Mouse (Mus musculus) hindbrain, embryonic 11.5 days (tissue): ENCODE data around the gene Gart. TPM values are rescaled to one million over a fixed set of nuclear protein-coding genes. Genes with fewer than 3 reads are reported as not detected.

Experiments
- ATAC-seq: fragments of 200-750 bp; cut with Nextera tagmentation; 2 replicates; pipeline ENCODE4 v1.8.0; 2017; ENCODE audit warnings: mild to moderate bottlenecking, moderate TSS enrichment, moderate library complexity; ENCODE audit not compliant: low FRiP score
- DNase-seq: peaks from one replicate; pipeline ENCODE4 v3.0.0-alpha.2; 2015; ENCODE audit warnings: low spot score
- H3K27ac ChIP-seq: fragments of 300-500 bp; sonication (generic); 2 replicates; pipeline ENCODE4 v1.5.1; 2014; ENCODE audit warnings: mild to moderate bottlenecking, low read depth, low read length
- H3K27me3 ChIP-seq: fragments of 300-500 bp; sonication (generic); 2 replicates; pipeline ENCODE4 v1.6.1; 2014; ENCODE audit warnings: mild to moderate bottlenecking, low read length, moderate library complexity, mixed read lengths; ENCODE audit not compliant: control insufficient read depth, insufficient read depth
- H3K36me3 ChIP-seq: fragments of 300-500 bp; sonication (generic); 2 replicates; pipeline ENCODE4 v1.6.1; 2014; ENCODE audit warnings: mild to moderate bottlenecking, low read length, moderate library complexity, mixed read lengths; ENCODE audit not compliant: control insufficient read depth, insufficient read depth
- H3K4me1 ChIP-seq: fragments of 300-500 bp; sonication (generic); replicated peaks from 2 replicates; pipeline ENCODE4 v1.6.1; 2014; ENCODE audit warnings: low read length, mixed read lengths; ENCODE audit not compliant: control insufficient read depth, insufficient read depth
- H3K4me2 ChIP-seq: fragments of 300-500 bp; sonication (generic); replicated peaks from 2 replicates; pipeline ENCODE4 v1.6.1; 2014; ENCODE audit warnings: mild to moderate bottlenecking, low read depth, low read length
- H3K4me3 ChIP-seq: fragments of 300-500 bp; sonication (generic); 2 replicates; pipeline ENCODE4 v1.5.1; 2014; ENCODE audit warnings: low read depth, low read length
- H3K9ac ChIP-seq: fragments of 300-500 bp; sonication (generic); 2 replicates; pipeline ENCODE4 v1.6.1; 2014; ENCODE audit warnings: low read depth, low read length
- H3K9me3 ChIP-seq: fragments of 300-500 bp; sonication (generic); 2 replicates; pipeline ENCODE4 v1.6.1; 2016; ENCODE audit warnings: low read length; ENCODE audit not compliant: control insufficient read depth
- WGBS: fragments of 180-500 bp; shearing (Covaris S2); extraction: QIAGEN DNeasy Blood & Tissue Kit; methylation state at CpG from one replicate; pipeline ENCODE4 v1.1.7; 2014; 5-methylcytosine and 5-hydroxymethylcytosine counted together
- polyA plus RNA-seq: library from polyadenylated mRNA; unstranded; fragments of >200 nt; fragmentation: Nextera tagmentation; extraction: Ambion mirVana; gene quantifications from 2 replicates; pipeline ENCODE4 v1.2.1, GENCODE M21; 2014

Gart gene
- polyA plus RNA-seq, 1 experiment from 2014 or later: 82.5 TPM

- Histone ChIP-seq H3K27me3 (no peaks in the 10 kb centered on the region), H3K9me3 (no peaks in the 10 kb centered on the region), H3K4me1 (0 out of 2 replicates have a peak, but pooled peaks cover 4% of the 10 kb centered on the region), H3K9ac (no peak overlapping the region), H3K4me3 (no peak overlapping the region), H3K4me2 (no peak overlapping the region), H3K27ac (no peak overlapping the region), H3K36me3 (no peaks in the 10 kb centered on the region)
- 93% methylated on average over 2 of the region's 2 CpGs for WGBS
- DNase-seq (no peak), ATAC-seq (no peak)
Measured at GRCm38 (mm10) chr16:91644901-91645300, 1.9 kb downstream of the Gart start.

GRCm38 (mm10) chr16:91640171-91640570 is 6.6 kb downstream of the Gart start:
- 96% methylated on average over 8 of the region's 8 CpGs for WGBS

GRCm38 (mm10) chr16:91639636-91640035 is 7.1 kb downstream of the Gart start:
- H3K36me3 ChIP-seq: peaks cover 13% of the 10 kb centered on the region; the same call in 1 of the 2 replicates
- H3K4me1 ChIP-seq: no peaks in the 10 kb centered on the region
- H3K9me3 ChIP-seq: no peaks in the 10 kb centered on the region
- no peak overlapping the region for H3K4me3 ChIP-seq
- H3K9ac ChIP-seq: no peak overlapping the region
- DNase-seq: no peak
- H3K27ac ChIP-seq: no peak overlapping the region
- whole genome bisulfite sequencing: 98% methylated on average over 2 of the region's 2 CpGs
- no peaks in the 10 kb centered on the region for H3K27me3 ChIP-seq
- H3K4me2 ChIP-seq: no peak overlapping the region
- ATAC-seq: no peak

More at GRCm38 (mm10) chr16:91640171-91640570, 6.6 kb downstream of the Gart start:
- Histone ChIP-seq H3K27me3 (no peaks in the 10 kb centered on the region), H3K36me3 (peaks cover 12% of the 10 kb centered on the region; the same call in 1 of the 2 replicates), H3K4me1 (no peaks in the 10 kb centered on the region), H3K27ac (no peak overlapping the region), H3K9me3 (no peaks in the 10 kb centered on the region), H3K4me3 (no peak overlapping the region), H3K4me2 (no peak overlapping the region), H3K9ac (no peak overlapping the region)
- no peak for DNase-seq
- no peak for ATAC-seq

GRCm38 (mm10) chr16:91639161-91639560 is 7.6 kb downstream of the Gart start:
- WGBS: 97% methylated on average over 5 of the region's 5 CpGs
- Histone ChIP-seq H3K4me3 (no peak overlapping the region), H3K36me3 (peaks cover 13% of the 10 kb centered on the region; the same call in 1 of the 2 replicates), H3K9me3 (no peaks in the 10 kb centered on the region), H3K4me2 (no peak overlapping the region), H3K27ac (no peak overlapping the region), H3K4me1 (no peaks in the 10 kb centered on the region), H3K27me3 (no peaks in the 10 kb centered on the region), H3K9ac (no peak overlapping the region)
- ATAC-seq: no peak
- no peak for DNase-seq

GRCm38 (mm10) chr16:91633641-91634040 is 13.1 kb downstream of the Gart start:
- Histone ChIP-seq H3K4me2 (no peak overlapping the region), H3K9me3 (no peaks in the 10 kb centered on the region), H3K9ac (no peak overlapping the region), H3K27me3 (no peaks in the 10 kb centered on the region), H3K4me1 (no peaks in the 10 kb centered on the region), H3K4me3 (no peak overlapping the region), H3K36me3 (peaks cover 15% of the 10 kb centered on the region; the same call in 1 of the 2 replicates), H3K27ac (no peak overlapping the region)
- WGBS: 91% methylated on average over 12 of the region's 12 CpGs
- no peak for DNase-seq
- no peak for ATAC-seq

GRCm38 (mm10) chr16:91632940-91633339 is 13.8 kb downstream of the Gart start:
- no peaks in the 10 kb centered on the region for H3K27me3 ChIP-seq
- no peak overlapping the region for H3K9ac ChIP-seq
- H3K4me2 ChIP-seq: no peak overlapping the region
- no peaks in the 10 kb centered on the region for H3K9me3 ChIP-seq
- ATAC-seq: no peak
- H3K36me3 ChIP-seq: peaks cover 19% of the 10 kb centered on the region; the same call in 1 of the 2 replicates
- no peak for DNase-seq
- H3K4me3 ChIP-seq: no peak overlapping the region
- WGBS: 93% methylated on average over 7 of the region's 7 CpGs
- H3K4me1 ChIP-seq: no peaks in the 10 kb centered on the region
- H3K27ac ChIP-seq: no peak overlapping the region

- Histone ChIP-seq H3K9ac (no peak overlapping the region), H3K4me3 (no peak overlapping the region), H3K4me2 (no peak overlapping the region), H3K4me1 (no peaks in the 10 kb centered on the region), H3K36me3 (peaks cover 22% of the 10 kb centered on the region; the same call in 1 of the 2 replicates), H3K27ac (no peak overlapping the region), H3K27me3 (no peaks in the 10 kb centered on the region), H3K9me3 (no peaks in the 10 kb centered on the region)
- 94% methylated on average over 5 of the region's 5 CpGs for WGBS
- ATAC-seq (no peak), DNase-seq (no peak)
Measured at GRCm38 (mm10) chr16:91632439-91632838, 14.3 kb downstream of the Gart start.

GRCm38 (mm10) chr16:91630584-91630983 is 16.2 kb downstream of the Gart start:
- WGBS: 70% methylated on average over 1 of the region's 1 CpGs
- no peak overlapping the region for H3K27ac ChIP-seq
- ATAC-seq (no peak), DNase-seq (no peak)
- peaks cover 17% of the 10 kb centered on the region; the same call in 1 of the 2 replicates for H3K36me3 ChIP-seq
- H3K9ac ChIP-seq: no peak overlapping the region
- H3K27me3 ChIP-seq: no peaks in the 10 kb centered on the region
- H3K4me3 ChIP-seq: no peak overlapping the region
- H3K4me2 ChIP-seq: no peak overlapping the region
- H3K4me1 ChIP-seq: no peaks in the 10 kb centered on the region
- H3K9me3 ChIP-seq: no peaks in the 10 kb centered on the region

GRCm38 (mm10) chr16:91629749-91630148 is 17.0 kb downstream of the Gart start:
- no peak overlapping the region for H3K9ac ChIP-seq
- ATAC-seq: no peak
- no peak overlapping the region for H3K4me3 ChIP-seq
- H3K4me2 ChIP-seq: no peak overlapping the region
- DNase-seq: no peak
- peaks cover 13% of the 10 kb centered on the region; the same call in 1 of the 2 replicates for H3K36me3 ChIP-seq
- H3K4me1 ChIP-seq: no peaks in the 10 kb centered on the region
- no peak overlapping the region for H3K27ac ChIP-seq
- WGBS: 99% methylated on average over 4 of the region's 4 CpGs
- H3K9me3 ChIP-seq: no peaks in the 10 kb centered on the region
- H3K27me3 ChIP-seq: no peaks in the 10 kb centered on the region
